Mouse (Mus musculus): ENCODE results near the gene Esrrg. TPM values are rescaled to one million over a fixed set of nuclear protein-coding genes. Genes with fewer than 3 reads are reported as not detected.

Esrrg gene
- total RNA-seq, 1 experiment from 2014 or later, result 19.4 TPM

DNA sequence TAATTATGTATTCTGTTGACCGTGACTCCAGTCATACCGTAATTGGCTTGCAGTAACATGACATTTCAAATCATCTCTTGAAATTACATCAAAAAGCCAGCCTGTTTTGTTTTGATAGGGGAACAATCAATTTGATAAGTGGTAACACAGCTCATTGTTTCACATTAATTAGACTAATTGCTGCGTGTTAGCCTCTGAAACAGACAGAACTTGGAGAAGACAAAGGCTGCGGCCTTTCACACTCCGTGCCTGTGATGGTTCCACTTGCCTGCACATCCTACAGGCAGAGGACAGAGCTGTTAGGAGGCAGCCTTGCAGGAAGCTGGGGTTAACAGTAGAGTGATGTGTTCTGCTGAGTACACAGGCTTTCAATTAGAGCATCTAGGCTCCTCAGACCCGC lies 309.7 kb downstream of the Esrrg start:
- DNase-seq, result no peak

DNA sequence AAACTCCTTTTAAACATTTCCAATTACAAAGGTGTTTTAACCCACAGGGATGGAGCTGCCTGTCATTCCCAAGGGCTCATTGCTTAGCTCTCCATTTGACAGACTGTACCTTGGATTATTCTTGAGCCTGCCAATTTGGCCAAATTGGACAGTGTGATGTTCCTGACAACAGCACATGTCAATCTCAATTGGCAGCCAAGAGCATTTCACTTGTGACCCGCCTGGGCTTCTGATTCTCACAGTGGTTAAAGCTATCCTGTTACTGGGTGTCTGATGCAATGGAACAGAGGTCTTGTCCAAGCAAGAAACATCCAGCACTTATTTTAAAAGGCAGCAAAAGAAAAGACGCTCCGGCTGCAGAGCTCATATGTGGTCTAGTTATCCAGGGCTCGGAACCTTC lies 310.3 kb downstream of the Esrrg start:
- no peak for DNase-seq

DNA sequence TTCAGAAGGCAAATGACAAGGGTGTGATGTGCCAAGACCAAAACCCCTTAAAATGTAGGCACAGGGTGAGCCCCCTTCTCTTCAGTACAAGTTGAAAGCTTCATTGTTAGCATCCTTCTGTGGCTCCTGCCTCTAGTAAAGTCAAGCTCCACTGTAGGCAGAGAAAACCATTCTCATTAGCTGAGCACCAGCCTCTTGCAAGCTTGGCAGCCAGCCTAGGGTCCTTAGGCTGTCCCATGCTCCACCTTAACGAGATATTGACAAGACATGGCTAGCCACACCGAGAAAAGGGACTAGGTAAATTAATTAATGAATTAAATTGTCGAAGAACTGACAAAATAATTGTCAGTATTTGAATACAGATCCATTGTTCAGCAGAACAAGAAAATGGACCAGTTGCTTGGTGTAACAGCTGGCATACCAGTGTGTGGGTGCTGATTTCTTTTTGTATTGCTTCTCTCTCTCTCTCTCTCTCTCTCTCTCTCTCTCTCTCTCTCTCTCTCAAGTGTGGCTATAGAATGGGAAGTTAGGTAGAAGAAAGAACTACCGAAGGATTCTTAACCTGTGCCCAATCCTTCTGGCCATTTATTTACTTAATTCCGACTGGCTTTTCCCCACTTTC lies 311.7 kb downstream of the Esrrg start:
- DNase-seq, result no peak

DNA sequence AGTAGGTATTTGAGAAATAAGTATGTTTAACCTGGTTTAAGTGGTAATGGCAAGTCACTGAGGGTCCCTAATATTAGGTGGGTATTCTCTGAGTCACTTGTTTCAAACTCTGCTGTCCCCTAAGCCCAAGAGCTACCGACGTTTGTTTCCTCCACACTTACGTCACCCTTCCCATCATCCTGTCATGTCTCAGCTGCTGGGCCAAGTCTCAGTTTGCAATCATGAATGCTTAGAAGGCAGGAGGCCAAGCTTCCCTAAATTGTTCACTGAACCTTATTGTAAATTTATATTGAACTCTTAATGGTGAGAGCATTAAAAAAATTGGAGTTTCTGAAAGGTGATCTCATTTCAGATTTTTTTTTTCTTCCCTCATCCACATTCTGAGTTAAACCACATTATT lies 322.6 kb downstream of the Esrrg start:
- no peak for DNase-seq

DNA sequence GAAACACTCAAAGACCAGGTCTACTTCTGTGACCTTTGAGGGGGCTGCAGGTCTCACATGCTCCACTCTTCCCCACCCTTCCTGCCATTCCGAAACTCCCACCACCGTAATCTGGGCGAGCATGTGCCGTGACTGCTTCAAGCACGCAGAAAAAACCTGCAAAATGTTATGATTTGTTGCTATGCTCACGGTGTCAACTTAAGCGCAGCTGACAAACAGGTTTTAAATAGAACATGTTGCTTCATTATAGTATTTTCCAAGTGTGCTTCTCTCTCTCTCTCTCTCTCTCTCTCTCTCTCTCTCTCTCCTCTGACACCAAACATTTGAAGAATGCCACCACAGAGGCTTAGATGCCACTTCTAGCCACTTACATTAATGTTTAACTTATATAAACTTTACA lies 330.1 kb downstream of the Esrrg start:
- no peak for DNase-seq

DNA sequence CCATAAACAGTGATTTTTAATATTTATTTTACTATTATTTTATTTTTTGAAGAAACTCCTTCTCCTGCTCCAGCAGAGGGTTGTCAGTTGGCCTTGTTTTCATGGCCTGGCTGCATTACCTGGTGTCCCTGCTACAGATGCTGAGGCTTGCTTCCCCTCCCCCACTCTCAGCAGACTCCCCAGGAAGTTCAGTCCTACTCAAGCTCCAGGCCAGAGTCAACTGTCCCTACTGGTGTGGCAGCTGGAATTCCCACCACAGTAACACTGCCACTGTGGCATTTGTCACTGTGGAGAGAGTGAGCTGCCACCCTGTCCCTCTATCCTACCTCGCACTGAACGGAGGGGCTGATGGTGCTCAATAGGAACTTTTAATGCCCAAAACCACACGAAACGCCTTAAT lies 330.5 kb downstream of the Esrrg start:
- no peak for DNase-seq

DNA sequence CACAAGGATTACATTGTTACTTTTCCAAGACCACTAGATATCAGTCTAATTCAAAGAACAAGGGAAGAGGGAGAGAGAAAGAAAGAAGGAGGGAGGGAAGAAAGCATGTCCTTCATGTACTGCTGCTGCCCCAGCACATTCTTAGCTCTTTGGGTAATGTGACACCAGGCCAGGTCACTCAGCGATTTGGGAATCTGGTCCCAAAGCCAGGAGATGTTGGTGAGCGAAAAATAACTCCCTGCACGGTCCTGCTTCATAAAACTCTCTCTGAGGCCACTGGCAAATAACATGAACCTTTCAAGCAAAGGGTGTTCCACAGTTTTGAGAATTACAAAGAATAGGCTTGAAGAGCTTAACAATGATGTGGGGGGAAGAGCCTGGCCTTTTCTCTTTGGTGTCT lies 342.9 kb downstream of the Esrrg start:
- DNase-seq, result no peak

DNA sequence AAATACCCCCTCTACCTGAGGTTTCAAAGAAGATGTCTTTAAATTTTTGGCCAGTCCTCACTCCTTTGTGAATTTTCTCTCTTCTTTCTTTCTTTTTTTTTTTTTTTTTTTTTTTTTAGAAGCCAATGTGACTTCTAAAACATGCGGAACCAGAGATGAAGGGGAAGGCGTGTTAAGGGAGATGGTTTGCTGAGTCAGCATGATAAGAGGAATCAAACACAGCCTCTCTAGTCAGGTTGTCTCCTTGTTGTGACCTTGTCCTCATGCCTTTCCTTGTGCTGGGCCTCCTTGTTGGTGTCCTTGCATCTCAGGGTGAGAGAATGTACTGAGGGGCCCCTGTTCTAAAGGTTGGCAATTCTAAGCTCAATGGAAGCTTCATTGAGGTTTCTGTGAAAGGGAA lies 348.1 kb downstream of the Esrrg start:
- DNase-seq, result no peak

DNA sequence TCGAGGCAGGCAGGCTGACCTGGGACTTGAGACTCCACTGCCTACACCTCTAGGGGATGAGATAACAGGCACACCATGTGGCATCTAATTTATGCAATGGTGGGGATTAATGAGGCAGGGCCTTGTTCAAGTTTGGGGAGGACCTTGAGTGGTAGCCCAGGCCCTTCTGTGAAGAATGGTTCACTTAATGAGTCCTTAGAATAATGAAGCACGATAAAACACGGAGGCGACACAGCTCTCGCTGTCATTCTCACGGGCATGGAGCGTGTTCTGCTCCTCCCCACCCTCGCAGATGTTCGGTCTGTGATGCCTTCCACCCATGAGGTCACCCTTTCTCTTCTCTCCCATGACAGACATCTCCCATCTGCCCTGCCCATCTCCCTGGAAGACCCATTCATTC lies 350.6 kb downstream of the Esrrg start:
- no peak for DNase-seq

DNA sequence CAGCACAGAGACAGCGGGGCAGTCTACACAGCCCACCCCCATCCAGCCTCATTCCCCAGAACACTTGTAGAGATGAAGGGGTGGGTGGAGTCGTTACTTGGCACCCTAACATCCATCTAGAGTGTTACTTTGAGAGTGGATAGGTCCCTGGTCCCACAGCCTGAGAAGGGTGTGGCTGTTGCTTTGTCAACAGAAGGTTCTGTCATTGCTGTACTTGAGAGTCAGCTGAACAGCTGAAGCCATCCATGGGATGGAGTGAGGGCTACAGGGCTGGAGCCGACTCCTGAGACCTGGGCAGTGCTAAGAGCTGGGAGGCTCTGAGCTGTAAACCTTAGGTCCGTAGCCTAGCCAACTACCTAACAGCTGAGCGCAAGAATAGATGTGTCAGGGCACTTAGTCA lies 352.9 kb downstream of the Esrrg start:
- no peak for DNase-seq

DNA sequence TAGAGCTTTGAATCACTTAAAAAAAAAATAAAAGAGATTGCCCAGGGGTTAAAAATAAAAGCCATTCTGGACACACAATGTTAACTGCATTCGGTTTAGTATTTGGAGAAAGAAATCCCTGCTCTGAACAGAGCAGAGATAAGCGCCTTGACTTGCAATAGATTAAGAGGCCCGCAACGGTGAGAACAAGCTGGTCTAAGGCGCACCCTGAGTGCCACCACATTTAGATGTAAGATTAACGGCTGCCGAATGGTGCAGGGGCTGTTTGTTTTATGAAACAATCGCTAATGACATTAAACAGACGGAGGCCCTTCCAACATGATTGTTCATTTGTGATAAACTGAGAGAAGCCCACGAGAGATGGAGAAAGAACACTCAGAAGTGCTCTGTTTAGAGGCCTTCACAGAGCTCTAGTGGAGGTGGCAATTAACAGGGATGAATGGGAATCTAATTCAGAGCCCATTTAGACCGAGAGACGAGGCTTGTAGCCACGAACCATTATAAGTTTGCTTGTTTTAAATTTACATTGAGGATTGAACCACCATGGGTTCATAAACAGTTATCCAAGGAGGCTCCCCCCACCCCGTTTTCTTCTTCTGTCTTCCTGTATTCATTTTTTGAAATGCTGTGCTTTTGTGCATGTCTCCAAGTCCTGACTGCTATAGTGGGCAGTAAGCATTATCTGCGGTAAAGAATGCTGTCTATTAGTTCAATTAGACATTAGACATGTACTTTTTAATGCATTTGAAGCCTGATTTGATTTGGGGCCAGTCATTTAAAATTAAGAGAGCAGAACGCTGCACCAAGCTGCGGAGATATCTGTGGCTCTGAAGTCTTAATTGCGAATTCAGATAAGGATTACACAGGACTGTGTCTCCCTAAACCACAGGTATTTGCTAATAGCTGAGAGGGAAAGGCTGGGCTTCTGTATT lies 356.5 kb downstream of the Esrrg start:
- DNase-seq, result no peak

DNA sequence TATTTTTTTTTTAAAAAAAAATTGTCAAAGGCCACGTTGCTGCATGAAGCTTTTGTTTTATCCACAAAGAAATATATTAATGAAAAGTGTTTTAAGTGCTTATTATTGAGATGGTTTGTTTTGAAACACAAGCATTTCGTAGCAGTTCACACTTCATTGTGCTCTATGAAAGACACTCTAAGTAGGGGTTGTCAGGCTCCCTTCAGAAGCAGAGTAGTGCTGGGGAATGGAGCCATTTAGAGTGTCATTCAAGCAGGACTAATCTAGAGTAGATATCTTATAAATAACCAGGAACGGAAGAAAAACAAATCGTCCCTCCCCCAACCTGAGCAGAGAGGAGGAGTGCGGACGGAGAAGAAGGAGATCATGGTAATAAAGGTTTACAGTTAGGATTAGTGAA lies 357.3 kb downstream of the Esrrg start:
- DNase-seq, result no peak

DNA sequence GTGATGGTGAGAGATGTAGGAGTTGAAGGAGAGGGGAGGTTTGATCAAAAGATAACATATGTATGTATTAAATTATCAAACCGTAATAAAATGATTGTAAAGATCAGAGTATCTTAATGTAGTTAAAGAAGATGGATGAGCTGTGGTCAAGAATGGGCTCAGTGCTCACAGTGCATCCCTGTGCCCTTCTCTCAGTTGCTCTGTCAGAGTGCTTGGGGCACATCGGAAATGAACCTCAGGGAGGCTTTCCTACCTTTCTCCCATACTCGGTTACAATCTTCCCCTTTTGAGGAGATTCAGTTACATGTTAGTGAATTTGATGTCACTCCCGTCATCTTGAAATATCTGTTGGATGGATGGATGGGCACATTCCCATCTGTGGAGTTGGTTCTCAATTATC lies 359.8 kb downstream of the Esrrg start:
- DNase-seq, result no peak

DNA sequence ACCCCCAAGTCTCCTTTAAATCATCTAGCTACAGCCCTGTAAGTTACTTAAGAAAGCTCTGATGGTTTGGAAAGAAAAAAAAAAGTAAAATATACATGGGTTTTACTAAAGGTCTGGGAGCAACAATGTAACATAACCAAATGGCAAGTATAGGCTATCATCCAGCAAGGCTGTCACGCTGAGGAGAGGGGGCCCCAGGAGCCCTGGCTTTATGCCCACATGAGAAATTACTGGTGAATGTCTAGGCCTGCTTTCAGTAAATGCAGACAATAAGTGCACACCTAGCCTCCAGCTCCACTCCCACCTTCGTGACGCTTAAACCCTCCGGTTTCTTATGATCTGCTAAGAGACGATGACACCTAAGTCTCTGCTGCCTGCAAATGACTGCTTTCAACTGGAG lies 360.9 kb downstream of the Esrrg start:
- DNase-seq, result no peak

DNA sequence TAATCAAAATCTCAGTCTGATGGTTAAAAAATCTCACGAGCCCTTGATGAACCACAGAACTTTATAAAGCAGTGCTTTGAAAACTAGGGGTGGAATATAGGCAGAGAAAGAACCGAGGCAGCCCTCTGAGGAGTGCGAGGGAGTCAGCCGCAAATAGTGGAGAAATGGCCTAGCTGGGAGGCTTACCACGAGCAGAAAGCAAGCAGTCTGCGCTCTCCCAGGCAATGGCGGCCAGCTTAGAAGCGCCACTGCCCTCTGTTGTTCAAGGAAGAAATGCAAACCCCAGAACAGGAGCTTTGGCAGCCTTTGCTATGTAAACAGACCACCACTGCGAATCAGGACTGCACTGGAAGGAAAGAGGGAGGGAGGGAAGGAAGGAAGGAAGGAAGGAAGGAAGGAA lies 365.8 kb downstream of the Esrrg start:
- peak; percentile 61 for DNase-seq

DNA sequence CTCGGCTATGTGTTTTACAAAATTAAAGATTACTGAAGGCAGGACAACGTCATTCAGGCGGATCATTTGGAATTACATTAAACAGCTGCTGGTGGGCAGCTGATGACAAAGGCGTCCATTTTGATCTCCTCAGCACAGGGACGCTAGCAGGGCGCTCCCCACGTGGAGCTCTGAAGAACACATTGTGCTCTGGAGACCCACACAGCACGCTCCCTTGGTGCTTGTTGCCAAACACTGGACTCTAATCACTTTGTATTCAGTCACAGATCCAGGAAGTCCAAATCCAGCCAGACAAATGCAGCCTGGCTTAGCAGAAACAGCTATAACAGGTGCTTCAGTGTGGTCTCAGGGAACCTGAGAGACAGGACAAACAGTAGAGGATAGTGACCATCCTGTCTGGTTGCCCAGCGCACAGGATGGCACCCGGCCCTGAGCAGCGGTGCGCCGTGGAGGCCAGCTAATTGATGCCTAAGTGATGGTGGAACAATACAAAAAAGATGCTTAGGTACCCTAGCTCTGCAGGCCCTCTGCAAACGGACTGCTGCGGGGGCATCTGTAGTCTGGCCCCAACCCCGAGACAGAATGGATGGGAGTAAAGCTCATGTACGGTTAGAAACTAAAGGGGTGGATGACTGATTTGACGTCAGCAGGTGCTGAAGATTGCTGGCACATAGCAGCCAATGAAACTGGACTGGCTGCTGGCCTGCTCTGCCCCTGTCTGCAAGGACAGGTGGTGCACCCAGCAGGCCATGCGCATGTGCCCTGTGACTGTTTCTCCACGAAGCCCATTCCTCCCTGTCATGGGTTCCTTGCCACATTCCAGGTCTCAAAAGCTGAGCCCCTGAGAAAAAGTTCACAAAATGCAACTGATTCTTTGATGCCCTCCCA lies 367.1 kb downstream of the Esrrg start:
- no peak for DNase-seq

DNA sequence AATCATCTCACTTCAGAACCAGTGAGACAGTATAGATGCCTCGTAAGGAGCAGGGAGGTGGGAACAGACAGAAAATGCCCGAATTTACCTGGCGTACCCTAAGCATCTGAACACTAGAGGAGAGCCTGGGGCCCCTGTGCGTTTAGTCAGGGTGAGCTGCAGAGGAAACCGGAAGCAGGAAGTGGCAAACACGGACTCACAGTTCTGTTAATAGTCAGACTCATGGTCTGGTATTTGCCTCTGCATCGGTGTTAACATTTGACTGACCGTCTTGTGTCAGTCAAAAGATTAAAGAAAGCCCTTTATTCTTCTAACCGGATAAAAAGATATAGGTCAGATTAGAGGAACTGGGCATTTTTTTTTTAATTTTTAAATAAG lies 367.8 kb downstream of the Esrrg start:
- no peak for DNase-seq

DNA sequence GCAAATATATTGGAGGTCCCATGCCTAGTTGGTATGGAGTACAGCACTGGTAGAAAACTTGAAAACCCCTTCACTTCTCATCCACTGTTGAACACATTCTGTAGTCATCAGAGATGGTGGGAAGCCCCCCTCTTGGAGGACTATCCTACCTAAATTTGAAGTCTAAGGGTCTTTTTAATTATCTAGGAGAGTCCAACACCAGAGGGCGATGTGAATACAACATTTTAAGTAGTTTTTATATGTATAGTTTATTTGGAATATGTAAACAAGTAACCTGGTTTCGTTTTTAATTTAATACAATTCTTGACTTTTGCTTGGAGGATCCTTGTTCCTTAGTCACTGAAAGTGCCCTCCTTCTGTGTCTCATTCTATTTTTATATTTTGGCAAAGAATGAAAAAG lies 372.4 kb downstream of the Esrrg start:
- no peak for DNase-seq

DNA sequence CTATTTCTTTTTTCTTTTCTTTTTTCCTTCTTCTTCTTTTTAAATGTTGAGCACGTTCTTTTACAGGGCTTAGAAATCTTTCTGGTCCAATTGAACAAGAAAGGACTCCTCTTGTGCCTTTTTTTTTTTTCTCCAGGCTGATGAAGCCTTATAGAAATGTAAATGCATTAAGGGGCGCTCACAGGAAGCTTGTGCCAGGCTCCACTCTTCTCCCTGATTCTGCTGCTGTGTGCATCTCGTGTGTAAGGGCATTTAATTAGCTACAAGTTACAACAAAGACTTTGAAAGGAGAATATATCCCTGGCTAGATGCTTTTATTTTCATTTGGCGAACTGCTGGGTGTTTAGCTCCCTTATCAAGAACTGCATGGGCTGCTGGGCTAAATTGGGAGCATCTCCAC lies 374.6 kb downstream of the Esrrg start:
- DNase-seq, result no peak

DNA sequence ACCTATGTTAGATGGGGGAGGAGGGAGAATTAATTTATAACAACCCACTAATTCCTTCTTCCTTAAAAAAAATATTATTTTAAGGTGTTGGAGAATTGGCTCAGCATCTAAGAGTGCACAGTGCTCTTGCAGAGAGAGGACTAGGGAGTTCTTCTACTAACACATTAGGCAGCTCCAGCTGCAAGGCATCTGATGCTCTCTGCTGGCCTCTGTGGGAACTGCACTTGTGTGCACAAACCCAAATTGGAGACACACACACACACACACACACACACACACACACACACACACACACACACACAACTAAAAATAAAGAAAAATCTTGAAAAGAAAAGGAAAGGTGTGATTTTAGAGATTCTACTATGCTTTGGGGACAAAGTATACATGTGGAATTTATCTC lies 381.6 kb downstream of the Esrrg start:
- DNase-seq, result no peak

DNA sequence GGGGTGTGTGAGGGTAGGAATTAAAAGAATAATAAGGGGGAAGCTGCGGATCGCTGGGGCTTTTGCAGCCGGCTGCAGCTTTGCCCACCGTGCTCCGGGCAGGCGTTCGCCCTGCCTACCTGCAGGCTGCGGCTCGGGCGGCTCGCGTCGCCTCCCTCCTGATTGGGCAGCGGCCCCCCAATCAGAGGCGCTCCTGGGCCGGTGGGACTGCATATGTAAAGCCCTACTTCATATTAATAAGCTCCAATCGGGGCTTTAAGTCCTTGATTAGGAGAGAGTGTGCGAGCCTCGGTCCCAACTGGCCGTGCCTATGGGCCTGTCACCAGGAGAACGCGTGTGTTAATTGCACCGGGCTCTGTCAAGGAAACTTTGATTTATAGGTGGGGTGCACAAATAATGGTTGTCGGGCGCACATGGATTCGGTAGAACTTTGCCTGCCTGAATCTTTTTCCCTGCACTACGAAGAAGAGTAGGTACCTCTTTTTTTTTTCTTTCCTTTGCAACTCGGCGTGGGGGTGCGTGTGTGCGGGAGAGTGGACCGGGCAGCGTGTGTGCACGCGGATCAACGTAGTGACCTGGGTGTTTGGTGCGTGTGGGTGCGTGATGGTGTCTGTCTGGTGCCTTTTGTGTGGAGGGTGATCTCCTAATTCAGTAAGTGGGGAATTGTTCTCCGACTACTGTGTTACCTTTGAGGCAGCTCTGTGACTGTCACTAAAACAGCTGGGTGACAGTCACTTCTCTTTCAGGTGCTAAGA lies 389.2 kb downstream of the Esrrg start:
- peak; percentile 81 for DNase-seq

DNA sequence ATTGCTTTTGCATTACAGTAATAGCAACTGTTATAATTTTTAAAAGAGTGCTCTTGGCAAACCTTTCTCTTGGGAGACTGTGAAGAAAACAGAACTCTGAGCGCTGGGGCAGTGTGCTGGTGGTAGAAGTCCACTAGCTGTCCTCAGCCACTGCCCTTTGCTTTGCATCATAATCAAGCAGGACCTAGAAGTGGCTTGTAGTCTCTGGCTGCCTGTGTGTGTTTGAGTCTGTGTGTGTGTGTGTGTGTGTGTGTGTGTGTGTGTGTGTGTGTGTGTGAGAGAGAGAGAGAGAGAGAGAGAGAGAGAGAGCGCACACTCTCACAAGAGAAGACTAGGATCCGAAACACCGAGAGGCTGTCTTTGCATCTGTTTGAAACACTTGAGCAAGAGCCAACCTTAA lies 390.5 kb downstream of the Esrrg start:
- DNase-seq, result no peak
